Mouse (Mus musculus) small intestine, adult 2 months (tissue): ENCODE data around the gene Nmb.

Experiments
- CTCF ChIP-seq: fragments of 200-500 bp; IDR thresholded peaks from 2 replicates; pipeline ENCODE4 v1.5.1; 2012; ENCODE audit warnings: low read depth, mild to moderate bottlenecking, control low read depth, inconsistent platforms, low read length, moderate library complexity, mixed read lengths; ENCODE audit not compliant: insufficient replicate concordance, insufficient read length; ENCODE audit errors: extremely low read depth
- POLR2A ChIP-seq: fragments of 200-500 bp; IDR thresholded peaks from 2 replicates; pipeline ENCODE4 v1.6.1; 2012; ENCODE audit warnings: low read depth, mild to moderate bottlenecking, control low read depth, inconsistent platforms, low read length, moderate library complexity

GRCm38 (mm10) chr7:80947445-80948350 lies 42.8 kb upstream of the Nmb start, which contains the start of gene Sec11a:
- no peak for TF ChIP-seq CTCF
- peak; percentile 83 for TF ChIP-seq POLR2A
